Mouse (Mus musculus): Measurements from ENCODE around the gene Gm10337. TPM values are rescaled to one million over a fixed set of nuclear protein-coding genes. Genes with fewer than 3 reads are reported as not detected.
A peak's percentile ranks its signal among the peaks of the same experiment; 100 is the strongest.

The Gm10337 gene
- not detected for total RNA-seq (2021)
- long read RNA-seq, partial matches to known transcripts = 0 of 2 reads
- long read RNA-seq, other reads (novel, unspliced or antisense) = 0 of 2 reads

- DNase-seq (ENCODE audit: low spot score in 2 of 2) = no peak
These were observed at the start of gene Gm10337 for GRCm38 (mm10) chr15:102503447-102503846. Gene Gm10337, plus strand, starts transcription at chr15:102503722.

GRCm38 (mm10) chr15:102455993-102456392 lies 47.5 kb upstream of the Gm10337 start:
- no peak for DNase-seq (ENCODE audit: low spot score in 2 of 2)

DNA sequence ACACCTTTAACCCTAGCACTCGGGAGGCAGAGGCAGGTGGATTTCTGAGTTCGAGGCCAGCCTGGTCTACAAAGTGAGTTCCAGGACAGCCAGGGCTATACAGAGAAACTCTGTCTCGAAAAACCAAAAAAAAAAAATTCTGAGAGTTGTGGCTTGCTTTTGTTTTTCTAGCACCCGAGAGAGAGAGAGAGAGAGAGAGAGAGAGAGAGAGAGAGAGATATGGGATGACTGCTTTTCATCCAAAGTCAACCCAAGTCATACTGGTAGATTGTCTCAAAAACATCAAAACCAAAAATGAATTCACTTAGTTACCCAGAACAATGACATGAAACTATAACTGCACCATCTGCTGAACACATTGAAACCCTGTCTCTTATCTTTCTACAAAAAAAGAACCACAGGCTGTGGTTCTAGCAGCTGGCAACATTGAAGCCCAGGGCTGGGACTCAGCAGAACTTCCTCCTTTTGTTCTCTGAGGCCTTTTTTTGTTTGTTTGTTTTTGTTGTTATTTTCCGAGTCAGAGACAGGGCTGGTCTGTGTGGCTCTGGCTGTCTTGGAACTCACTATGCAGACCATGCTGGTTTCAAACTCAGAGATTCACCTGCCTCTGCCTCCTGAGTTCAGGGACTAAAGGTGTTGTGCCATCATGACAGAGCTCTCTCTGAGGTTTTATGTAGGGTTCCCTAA lies 45.3 kb upstream of the Gm10337 start:
- no peak for DNase-seq (ENCODE audit: low spot score in 2 of 2)

GRCm38 (mm10) chr15:102458904-102459317 lies 44.6 kb upstream of the Gm10337 start, which contains the start of gene Prr13:
Gene Prr13, plus strand, starts transcription at chr15:102459028.
- peak; percentile 84 to 96 for DNase-seq (ENCODE audit: low spot score in 2 of 2)

- no peak for DNase-seq (ENCODE audit: low spot score in 2 of 2)
These were observed 44.1 kb upstream of the Gm10337 start for GRCm38 (mm10) chr15:102459381-102459780.

DNA sequence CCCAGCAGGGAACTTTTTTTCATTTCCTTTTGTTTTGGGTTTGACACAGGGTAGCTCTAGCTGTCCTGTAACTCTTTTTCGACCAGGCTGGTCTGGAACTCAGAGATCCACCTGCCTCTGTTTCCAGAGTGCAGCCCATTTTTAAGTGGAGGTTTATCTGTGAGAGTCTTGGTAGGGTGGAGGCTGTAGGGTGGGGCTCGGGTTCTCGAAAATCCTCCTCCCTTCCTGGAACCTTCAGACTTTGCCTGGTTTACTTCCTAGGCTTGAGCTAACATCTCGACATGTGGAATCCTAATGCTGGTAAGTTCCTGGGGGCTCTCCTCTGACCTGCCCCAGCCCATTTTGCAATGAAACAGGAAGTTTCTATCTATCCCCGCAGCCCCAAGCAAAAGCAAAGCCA lies 43.7 kb upstream of the Gm10337 start:
- no peak for DNase-seq (ENCODE audit: low spot score in 2 of 2)

DNA sequence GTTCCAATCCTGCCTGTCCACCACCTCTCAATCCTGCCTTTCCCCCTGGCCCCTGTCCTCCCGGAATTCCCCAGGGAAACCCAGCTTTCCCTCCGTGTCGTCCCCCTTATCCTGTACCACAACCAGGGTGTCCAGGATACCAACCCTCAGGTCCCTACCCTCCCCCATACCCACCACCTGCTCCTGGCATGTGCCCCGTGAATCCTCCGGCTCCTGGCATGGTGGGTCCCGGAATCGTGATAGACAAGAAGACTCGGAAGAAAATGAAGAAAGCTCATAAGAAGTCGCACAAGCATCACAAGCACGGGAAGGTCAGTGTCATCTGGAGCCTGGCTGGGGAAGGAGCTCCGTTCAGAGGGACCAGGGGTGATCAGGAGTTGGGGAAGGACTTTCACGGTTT lies 43.1 kb upstream of the Gm10337 start:
- no peak for DNase-seq (ENCODE audit: low spot score in 2 of 2)

DNA sequence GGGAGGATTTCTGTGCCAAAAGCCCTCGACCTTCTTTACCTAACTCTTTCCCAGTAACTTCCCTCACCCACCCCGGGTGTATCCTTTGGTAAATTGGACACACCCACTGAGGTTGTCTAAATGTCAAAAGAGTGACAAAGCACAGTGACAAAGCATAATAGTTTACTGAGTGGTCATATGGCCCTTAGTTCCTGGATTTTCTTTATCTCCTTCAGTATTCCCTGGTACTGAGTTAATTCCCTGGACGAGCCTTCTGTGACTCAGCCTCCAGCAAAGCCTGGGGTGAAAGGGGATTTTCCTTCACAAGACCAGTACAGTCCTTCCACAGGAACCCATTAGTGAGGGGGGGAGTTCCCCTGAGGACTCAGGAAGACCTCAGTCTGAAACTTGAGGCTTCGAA lies 42.6 kb upstream of the Gm10337 start:
- DNase-seq (ENCODE audit: low spot score in 2 of 2) = no peak

DNA sequence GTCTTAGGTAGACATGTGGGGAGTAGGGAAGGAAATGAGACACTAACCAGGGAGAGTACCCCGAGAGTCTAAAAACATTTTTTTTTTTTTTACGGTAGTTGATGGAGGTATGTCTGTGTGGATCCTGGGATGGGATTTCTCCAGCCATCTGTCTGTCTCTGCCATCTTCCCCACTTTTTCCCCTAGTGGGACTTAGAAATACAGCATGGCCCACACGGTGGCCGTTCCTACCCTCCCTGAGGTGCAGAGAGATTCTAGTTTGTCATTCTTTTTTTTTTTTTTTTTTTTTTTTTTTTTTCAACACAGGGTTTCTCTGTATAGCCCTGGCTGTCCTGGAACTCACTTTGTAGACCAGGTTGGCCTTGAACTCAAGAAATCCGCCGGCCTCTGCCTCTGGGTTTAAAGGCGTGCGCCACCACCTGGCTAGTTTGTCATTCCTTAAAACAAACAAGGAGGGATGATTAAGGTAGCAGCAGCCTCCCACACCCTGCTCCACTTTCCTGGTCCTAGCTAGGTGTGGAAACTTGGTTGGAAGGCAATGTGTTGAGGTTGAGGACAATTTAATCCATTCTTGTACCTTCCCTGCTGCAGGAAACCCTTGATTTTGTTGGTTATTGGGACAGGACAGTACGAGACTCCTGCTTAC lies 42.0 kb upstream of the Gm10337 start:
- DNase-seq (ENCODE audit: low spot score in 2 of 2) = no peak

DNA sequence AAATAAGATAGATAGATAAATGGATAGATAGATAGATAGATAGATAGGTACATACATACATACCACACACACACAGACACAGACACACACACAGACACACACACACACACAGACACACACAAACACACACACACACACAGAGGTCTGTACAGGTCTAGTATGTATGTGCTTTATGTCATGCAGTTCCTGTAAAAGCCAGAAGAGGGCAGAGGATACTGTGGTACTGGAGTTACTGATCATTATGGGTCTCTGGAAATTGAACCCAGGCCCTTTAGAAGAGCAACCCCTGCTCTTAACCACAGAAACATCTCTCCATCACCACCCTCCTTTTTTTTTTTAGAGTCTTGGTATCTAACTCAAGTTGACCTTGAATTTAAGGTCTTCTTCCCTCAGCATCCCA lies 39.9 kb upstream of the Gm10337 start:
- no peak for DNase-seq (ENCODE audit: low spot score in 2 of 2)

GRCm38 (mm10) chr15:102468675-102469370 lies 34.7 kb upstream of the Gm10337 start:
- DNase-seq (ENCODE audit: low spot score in 2 of 2) = no peak

GRCm38 (mm10) chr15:102470183-102470604 lies 33.3 kb upstream of the Gm10337 start, which contains the start of gene Pcbp2:
Gene Pcbp2, plus strand, starts transcription at chr15:102470539.
- peak; percentile 97 to 98 for DNase-seq (ENCODE audit: low spot score in 2 of 2)

GRCm38 (mm10) chr15:102470605-102471294 lies 32.8 kb upstream of the Gm10337 start:
- peak; percentile 67 to 85 for DNase-seq (ENCODE audit: low spot score in 2 of 2)

DNA sequence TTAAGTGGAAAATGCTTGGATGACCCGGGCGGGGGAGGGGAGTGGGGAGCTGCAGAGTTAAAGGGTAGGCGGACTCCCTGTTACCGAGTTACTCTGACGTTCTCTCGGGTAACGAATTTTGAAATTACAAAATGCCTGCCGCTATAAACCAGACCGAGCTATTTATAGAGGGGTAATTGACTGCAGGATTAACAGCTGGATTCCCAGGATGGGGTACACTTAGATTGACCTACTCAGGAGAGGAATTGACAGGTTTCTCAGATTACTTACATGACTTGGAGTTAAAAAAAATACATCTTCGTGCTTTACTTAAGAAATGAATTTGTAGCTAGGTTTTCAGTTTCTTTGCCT lies 32.3 kb upstream of the Gm10337 start:
- DNase-seq (ENCODE audit: low spot score in 2 of 2) = no peak

DNA sequence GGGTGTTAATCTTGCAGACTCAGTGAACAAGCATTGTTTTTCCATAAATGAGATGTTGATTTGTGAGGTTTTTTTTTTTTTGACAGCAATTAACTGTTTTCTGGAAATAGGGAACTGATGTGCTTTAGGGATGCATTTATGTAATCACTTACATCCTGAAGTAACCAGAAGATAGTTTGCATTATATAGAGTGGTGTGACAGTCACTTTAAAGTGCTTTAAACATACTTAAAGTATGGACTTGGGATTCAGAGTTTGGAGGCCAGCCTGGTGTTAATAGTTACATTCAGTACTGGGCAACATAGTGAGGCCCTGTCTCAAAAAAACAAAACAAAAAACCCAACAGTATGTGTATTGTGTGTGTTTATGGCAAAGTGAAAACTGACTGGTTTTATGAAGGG lies 31.8 kb upstream of the Gm10337 start:
- DNase-seq (ENCODE audit: low spot score in 2 of 2) = no peak

- DNase-seq (ENCODE audit: low spot score in 2 of 2) = no peak
These were observed 30.3 kb upstream of the Gm10337 start for GRCm38 (mm10) chr15:102473246-102473645.

GRCm38 (mm10) chr15:102474520-102474919 lies 29.0 kb upstream of the Gm10337 start:
- DNase-seq (ENCODE audit: low spot score in 2 of 2) = no peak

DNA sequence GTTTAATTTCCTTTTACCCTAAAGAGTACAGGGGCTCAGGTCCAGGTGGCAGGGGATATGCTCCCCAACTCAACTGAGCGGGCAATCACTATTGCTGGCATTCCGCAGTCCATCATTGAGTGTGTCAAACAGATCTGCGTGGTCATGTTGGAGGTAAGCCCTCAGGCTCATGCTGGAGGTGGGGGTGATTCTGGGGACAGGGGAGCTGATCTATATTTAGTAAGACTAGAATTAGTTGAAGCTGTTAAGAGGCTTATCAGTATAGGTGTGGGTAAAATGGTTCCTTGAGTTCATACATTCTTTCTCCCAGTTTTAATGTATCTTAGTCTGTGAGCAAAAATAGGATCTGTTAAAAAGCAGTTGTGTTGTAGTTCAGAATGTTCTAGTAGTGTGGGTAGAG lies 20.4 kb upstream of the Gm10337 start:
- no peak for DNase-seq (ENCODE audit: low spot score in 2 of 2)

DNA sequence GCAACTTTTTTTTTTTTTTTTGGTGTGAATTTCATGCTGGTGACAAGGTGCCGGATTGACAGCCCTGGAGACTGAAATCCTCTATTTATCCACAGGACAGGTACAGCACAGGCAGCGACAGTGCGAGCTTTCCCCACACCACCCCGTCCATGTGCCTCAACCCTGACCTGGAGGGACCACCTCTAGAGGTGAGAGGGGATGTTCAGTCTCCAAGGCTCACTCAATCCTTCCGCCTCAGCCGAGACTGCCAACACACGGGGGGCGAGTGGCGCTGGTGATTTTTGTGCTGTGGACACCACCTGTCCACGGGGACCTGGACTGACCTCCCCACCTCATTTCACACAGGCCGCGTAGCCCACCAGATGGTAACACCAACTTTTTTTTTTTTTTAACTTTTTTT lies 17.7 kb upstream of the Gm10337 start:
- DNase-seq (ENCODE audit: low spot score in 2 of 2) = no peak

DNA sequence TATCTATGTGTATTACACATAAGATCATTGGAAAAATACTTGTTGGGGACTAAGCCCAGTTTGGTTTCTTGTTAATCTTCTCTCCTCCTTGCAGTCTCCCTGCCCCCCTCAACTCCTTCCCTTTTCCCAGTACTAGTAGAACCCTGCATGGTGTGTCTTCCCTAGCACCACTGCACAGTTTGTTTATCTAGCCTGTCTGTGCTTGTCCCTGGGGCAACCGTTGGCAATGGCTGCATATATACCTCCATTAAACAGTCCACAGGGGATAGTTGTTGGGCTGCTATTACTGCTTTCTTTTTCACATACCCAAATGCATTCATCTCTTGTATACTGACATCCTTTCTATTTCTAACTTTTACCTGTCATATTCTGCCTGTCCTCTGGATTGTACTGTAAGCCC lies 15.9 kb upstream of the Gm10337 start:
- no peak for DNase-seq (ENCODE audit: low spot score in 2 of 2)

GRCm38 (mm10) chr15:102498322-102498721 lies 5.2 kb upstream of the Gm10337 start:
- DNase-seq (ENCODE audit: low spot score in 2 of 2) = peak in 1 of 2 experiments; percentile 79

- no peak for DNase-seq (ENCODE audit: low spot score in 2 of 2)
These were observed 4.2 kb upstream of the Gm10337 start for GRCm38 (mm10) chr15:102499370-102499769.
